Mouse (Mus musculus): Measurements from ENCODE around the gene Upf3b. TPM values are rescaled to one million over a fixed set of nuclear protein-coding genes. Genes with fewer than 3 reads are reported as not detected.
"Not testable (repeated sequence)": the region's sequence is repeated elsewhere in the genome, so short reads cannot be mapped to it uniquely, and the experiment has no call there.

Upf3b gene
- total RNA-seq, 1 experiment from 2014 or later: 64.9 TPM

GRCm38 (mm10) chrX:37084318-37084926 lies 25.7 kb downstream of the Upf3b start:
- ATAC-seq (ENCODE audit: extremely low read depth, insufficient number of reproducible peaks, low FRiP score, poor library complexity, severe bottlenecking): no peak

GRCm38 (mm10) chrX:37081194-37081593 lies 28.9 kb downstream of the Upf3b start:
- no peak for ATAC-seq (ENCODE audit: extremely low read depth, insufficient number of reproducible peaks, low FRiP score, poor library complexity, severe bottlenecking)

DNA sequence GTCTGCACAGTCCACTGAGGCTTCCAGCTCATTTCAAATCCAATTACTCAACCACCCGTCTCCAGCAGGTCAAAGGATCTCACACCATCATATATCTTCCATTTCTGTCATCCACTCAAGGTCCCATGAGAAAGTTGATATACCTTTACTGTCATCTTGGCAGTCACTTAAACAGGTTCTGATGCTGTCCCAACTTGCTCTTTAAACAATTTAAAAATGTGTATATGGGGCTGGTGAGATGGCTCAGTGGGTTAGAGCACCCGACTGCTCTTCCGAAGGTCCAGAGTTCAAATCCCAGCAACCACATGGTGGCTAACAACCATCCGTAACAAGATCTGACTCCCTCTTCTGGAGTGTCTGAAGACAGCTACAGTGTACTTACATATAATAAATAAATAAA lies 29.8 kb downstream of the Upf3b start:
- ATAC-seq (ENCODE audit: extremely low read depth, insufficient number of reproducible peaks, low FRiP score, poor library complexity, severe bottlenecking): not testable (repeated sequence)

- ATAC-seq (ENCODE audit: extremely low read depth, insufficient number of reproducible peaks, low FRiP score, poor library complexity, severe bottlenecking): no peak
These were observed 33.5 kb downstream of the Upf3b start for GRCm38 (mm10) chrX:37076651-37077050.

- peak; percentile 60; the same call in 1 of the 2 replicates for ATAC-seq (ENCODE audit: extremely low read depth, insufficient number of reproducible peaks, low FRiP score, poor library complexity, severe bottlenecking)
These were observed 35.7 kb downstream of the Upf3b start for GRCm38 (mm10) chrX:37074262-37074892.

GRCm38 (mm10) chrX:37068766-37069165 lies 41.4 kb downstream of the Upf3b start:
- no peak for ATAC-seq (ENCODE audit: extremely low read depth, insufficient number of reproducible peaks, low FRiP score, poor library complexity, severe bottlenecking)

DNA sequence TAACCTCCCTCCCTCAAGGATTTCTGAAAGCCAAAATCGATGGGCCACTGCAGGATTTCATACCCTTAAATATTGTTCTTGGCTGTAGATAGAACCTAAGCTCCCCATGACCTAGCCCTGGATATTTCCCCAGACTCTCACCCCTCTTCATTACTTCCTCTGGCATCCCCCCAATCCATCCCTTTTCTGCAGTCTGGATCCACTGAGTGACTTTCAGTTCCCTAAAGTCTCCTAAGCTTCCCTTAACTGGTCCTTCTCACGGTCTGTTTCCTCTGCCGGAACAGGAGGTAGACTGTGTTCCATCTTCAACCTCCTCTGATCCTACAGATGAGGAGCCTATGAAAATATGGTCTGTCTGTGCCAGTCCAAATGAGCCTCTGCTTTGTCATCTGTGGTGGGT lies 42.8 kb downstream of the Upf3b start:
- no peak for ATAC-seq (ENCODE audit: extremely low read depth, insufficient number of reproducible peaks, low FRiP score, poor library complexity, severe bottlenecking)

- no peak for ATAC-seq (ENCODE audit: extremely low read depth, insufficient number of reproducible peaks, low FRiP score, poor library complexity, severe bottlenecking)
These were observed 46.2 kb downstream of the Upf3b start for GRCm38 (mm10) chrX:37063902-37064301.

GRCm38 (mm10) chrX:37048890-37049823 lies 61.0 kb downstream of the Upf3b start:
- no peak for ATAC-seq (ENCODE audit: extremely low read depth, insufficient number of reproducible peaks, low FRiP score, poor library complexity, severe bottlenecking)

- ATAC-seq (ENCODE audit: extremely low read depth, insufficient number of reproducible peaks, low FRiP score, poor library complexity, severe bottlenecking): no peak
These were observed 61.8 kb downstream of the Upf3b start, which contains the start of gene Sowahd for GRCm38 (mm10) chrX:37048066-37048889. Sowahd (plus strand) TSS chrX:37048845.

- ATAC-seq (ENCODE audit: extremely low read depth, insufficient number of reproducible peaks, low FRiP score, poor library complexity, severe bottlenecking): no peak
These were observed 67.4 kb downstream of the Upf3b start for GRCm38 (mm10) chrX:37042726-37043125.

Other genes starting within 250 kb of the Upf3b start
- gene Ube2a, start 236.4 kb downstream of the Upf3b start, total RNA-seq (2017): 18.5 and 20.9 TPM in 2 replicates
- gene C330007P06Rik, start 236.2 kb downstream of the Upf3b start, total RNA-seq (2017): 44.5 and 47.8 TPM in 2 replicates
- 5.5 and 5.7 TPM in 2 replicates for gene Nkrf, start 207.4 kb downstream of the Upf3b start, total RNA-seq (2017)
- 74.5 and 78.8 TPM in 2 replicates for gene Sept6, start 118.5 kb downstream of the Upf3b start, total RNA-seq (2017)
- not detected in 2 replicates for gene Sowahd, start 61.5 kb downstream of the Upf3b start, total RNA-seq (2017)
- gene Rpl39, start 24.9 kb downstream of the Upf3b start, total RNA-seq (2017): 888 and 1,013 TPM in 2 replicates
- 26.3 and 28.1 TPM in 2 replicates for gene Nkap, start 16.5 kb upstream of the Upf3b start, total RNA-seq (2017)
- not detected in 2 replicates for gene Akap14, start 58.5 kb upstream of the Upf3b start, total RNA-seq (2017)
- 42.2 and 70.6 TPM in 2 replicates for gene Ndufa1, start 80.8 kb upstream of the Upf3b start, total RNA-seq (2017)
- gene Rnf113a1, start 80.9 kb upstream of the Upf3b start, total RNA-seq (2017): 3.3 and 4.4 TPM in 2 replicates
- gene Gm9, start 100.7 kb upstream of the Upf3b start, total RNA-seq (2017): not detected in 2 replicates
- gene Rhox1, start 111.9 kb upstream of the Upf3b start, total RNA-seq (2017): not detected in 2 replicates
- not detected in 2 replicates for gene Rhox2a, start 134.7 kb upstream of the Upf3b start, total RNA-seq (2017)
- not detected in 2 replicates for gene Rhox3a, start 139.6 kb upstream of the Upf3b start, total RNA-seq (2017)
- not detected in 2 replicates for gene Rhox4a, start 155.0 kb upstream of the Upf3b start, total RNA-seq (2017)

Measured in neutrophil, adult 5-6 weeks (primary cell).